Comparison of ENCODE assay signal across 11 mouse cellular contexts in the genomic region with DNA sequence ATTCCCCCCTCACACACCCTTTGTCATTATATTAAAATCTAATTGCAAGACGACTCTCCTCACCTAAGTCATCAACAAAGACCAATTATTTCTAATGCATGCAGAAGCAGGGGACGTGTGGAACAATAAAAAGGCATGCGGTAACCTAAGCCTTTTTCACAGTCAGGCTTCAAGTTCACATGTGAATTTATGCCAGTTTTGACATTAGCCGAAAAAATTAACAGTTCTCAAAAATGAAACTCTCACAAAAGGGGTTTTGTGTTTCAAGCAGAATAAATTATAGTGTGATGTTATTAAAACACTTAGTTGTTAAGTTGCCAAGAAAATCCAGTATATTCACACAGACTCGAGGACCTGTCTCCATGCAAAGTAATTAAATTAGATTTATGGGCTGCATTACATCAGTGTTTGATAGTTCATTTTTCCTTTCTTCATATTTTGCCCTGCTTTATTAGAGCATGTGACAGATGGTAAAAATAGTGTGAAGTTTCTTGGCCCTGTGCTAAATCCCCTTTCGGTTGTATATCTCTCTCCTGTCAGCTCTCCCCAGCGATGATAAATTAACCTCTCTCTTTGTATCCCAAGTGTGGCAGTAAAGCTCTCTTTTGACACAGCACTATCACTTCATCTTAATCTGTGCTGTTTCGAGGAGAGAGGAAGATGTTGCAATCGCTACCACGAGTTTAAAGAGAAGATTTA.
A peak's percentile ranks its signal among the peaks of the same experiment; 100 is the strongest.
DNase-seq lines count a peak whose midpoint lies in the region; ATAC-seq and TF ChIP-seq lines count a peak whose summit lies in the region.
"Had no signal": no experiment of that assay in that cellular context is flagged by ENCODE, and none has a peak within 500 bp of the region (broad histone marks: within the 10 kb centered on the region; RNA-seq: fewer than 3 reads in every experiment).

No protein-coding gene starts in this region.

- ATAC-seq in hindbrain, embryonic 12.5 days (ENCODE audit: low FRiP score) = peak; percentile 50; the same call in 1 of the 2 replicates

- TF ChIP-seq POLR2A in liver, adult 2 months (IDR thresholded peaks at IDR 0.05; ENCODE audit: extremely low read depth, insufficient read depth, low read length) = no peak

- H3K36me3 ChIP-seq in liver, adult 2 months (ENCODE audit: control insufficient read depth, insufficient read depth, low read length) = no peaks in the 10 kb centered on the region
- no peaks in the 10 kb centered on the region for H3K36me3 ChIP-seq in hindbrain, embryonic 12.5 days
- H3K36me3 ChIP-seq: heart, embryonic 10.5 days had no signal

- no peaks in the 10 kb centered on the region for H3K27me3 ChIP-seq in liver, adult 2 months (ENCODE audit: control insufficient read depth, insufficient read depth, low read length)
- no peaks in the 10 kb centered on the region for H3K27me3 ChIP-seq in hindbrain, embryonic 12.5 days

- H3K4me1 ChIP-seq in liver, adult 2 months (ENCODE audit: control insufficient read depth, insufficient read depth, low read length) = no peaks in the 10 kb centered on the region
- H3K4me1 ChIP-seq in hindbrain, embryonic 12.5 days = peaks cover 18% of the 10 kb centered on the region
- H3K4me1 ChIP-seq: heart, embryonic 10.5 days had no signal

- no peaks in the 10 kb centered on the region for H3K9me3 ChIP-seq in hindbrain, embryonic 12.5 days (replicated peaks)
- H3K9me3 ChIP-seq: heart, embryonic 10.5 days had no signal

- no peak overlapping the region for H3K4me2 ChIP-seq in hindbrain, embryonic 12.5 days (replicated peaks)

- TF ChIP-seq CTCF in liver, adult 2 months (IDR thresholded peaks at IDR 0.05; ENCODE audit: low read depth, low read length) = no peak

- no peak overlapping the region for H3K27ac ChIP-seq in liver, adult 2 months (replicated peaks; ENCODE audit: insufficient read depth, low read depth, low read length)
- H3K27ac ChIP-seq in hindbrain, embryonic 12.5 days = no peak overlapping the region
- H3K27ac ChIP-seq: heart, embryonic 10.5 days; liver, embryonic 14.5 days had no signal

- H3K79me2 ChIP-seq in liver, adult 2 months (ENCODE audit: control insufficient read depth, insufficient read depth, low read length) = no peaks in the 10 kb centered on the region

- DNase-seq in liver, adult 2 months (ENCODE audit: extremely low read depth, low read depth, low spot score) = peak; percentile 9
- DNase-seq in liver = no peak
- peak; percentile 7 for DNase-seq in brain, adult 2 months (ENCODE audit: low read depth, low spot score)
- DNase-seq in mesoderm, embryonic 11.5 days (ENCODE audit: low read depth, low spot score) = peak; percentile 54
- DNase-seq in T-cell, adult 2 months (ENCODE audit: low spot score) = no peak
- DNase-seq in cerebellum, adult 11 months = no peak
- DNase-seq in adrenal gland, postnatal 4 days (ENCODE audit: low spot score in 2 of 2) = no peak
- DNase-seq: kidney, postnatal 25 days had no signal

- H3K4me3 ChIP-seq in liver, adult 2 months (ENCODE audit: insufficient read depth, low read depth, low read length) = no peak overlapping the region
- H3K4me3 ChIP-seq in hindbrain, embryonic 12.5 days = no peak overlapping the region
- H3K4me3 ChIP-seq: heart, embryonic 10.5 days had no signal

- no peak overlapping the region for H3K9ac ChIP-seq in liver, adult 2 months (ENCODE audit: low read depth, low read length)
- H3K9ac ChIP-seq in hindbrain, embryonic 12.5 days = no peak overlapping the region
- H3K9ac ChIP-seq: liver, embryonic 14.5 days had no signal

- WGBS in liver, adult 2 months = 67% methylated on average over 10 of the region's 10 CpGs
- 40% methylated on average over 10 of the region's 10 CpGs for WGBS in hindbrain, embryonic 12.5 days

Comparison
In these comparisons a context has a peak if more than half of its experiments do, and no peak if none do; other contexts are left out.
1. DNase-seq: peak in liver, adult 2 months (single experiment), brain, adult 2 months (single experiment) and mesoderm, embryonic 11.5 days (single experiment); none in liver (single experiment), T-cell, adult 2 months (single experiment), cerebellum, adult 11 months (single experiment) and adrenal gland, postnatal 4 days (0 of 2).